Mouse (Mus musculus) erythroblast, embryonic 14.5 days (primary cell): ENCODE results near the gene Sostdc1.

Source experiments
- GATA1 ChIP-seq: IDR thresholded peaks from 2 replicates; pipeline ENCODE4 v1.6.1; 2012; ENCODE audit warnings: low read length, inconsistent platforms, mixed read lengths
- TAL1 ChIP-seq: IDR thresholded peaks from 3 replicates; pipeline ENCODE4 v1.6.1; 2012; ENCODE audit warnings: low read length, inconsistent platforms, mixed read lengths

GRCm38 (mm10) chr12:36267670-36268246 is 46.2 kb upstream of the Sostdc1 start:
- TF ChIP-seq GATA1 (no peak), TAL1 (no peak)
